Mouse (Mus musculus): ENCODE data around the gene Exoc2. TPM values are rescaled to one million over a fixed set of nuclear protein-coding genes. Genes with fewer than 3 reads are reported as not detected.

The Exoc2 gene
- polyA plus RNA-seq, 1 experiment from 2014 or later = 13.5 TPM

GRCm38 (mm10) chr13:30892315-30892714 is 81.6 kb downstream of the Exoc2 start:
- no peak overlapping the region for H3K9ac ChIP-seq
- no peak overlapping the region for H3K27ac ChIP-seq
- no peaks in the 10 kb centered on the region for H3K27me3 ChIP-seq
- ATAC-seq (ENCODE audit: low read depth) = no peak
- no peak overlapping the region for H3K4me2 ChIP-seq
- H3K4me1 ChIP-seq (replicated peaks) = no peaks in the 10 kb centered on the region
- H3K9me3 ChIP-seq (replicated peaks) = no peaks in the 10 kb centered on the region
- no peak overlapping the region for H3K4me3 ChIP-seq (replicated peaks)
- peaks cover 2% of the 10 kb centered on the region; the same call in 1 of the 2 replicates for H3K36me3 ChIP-seq
- DNase-seq = no peak
- WGBS (ENCODE audit: insufficient replicate concordance) = 74% methylated on average over 4 of the region's 4 CpGs

DNA sequence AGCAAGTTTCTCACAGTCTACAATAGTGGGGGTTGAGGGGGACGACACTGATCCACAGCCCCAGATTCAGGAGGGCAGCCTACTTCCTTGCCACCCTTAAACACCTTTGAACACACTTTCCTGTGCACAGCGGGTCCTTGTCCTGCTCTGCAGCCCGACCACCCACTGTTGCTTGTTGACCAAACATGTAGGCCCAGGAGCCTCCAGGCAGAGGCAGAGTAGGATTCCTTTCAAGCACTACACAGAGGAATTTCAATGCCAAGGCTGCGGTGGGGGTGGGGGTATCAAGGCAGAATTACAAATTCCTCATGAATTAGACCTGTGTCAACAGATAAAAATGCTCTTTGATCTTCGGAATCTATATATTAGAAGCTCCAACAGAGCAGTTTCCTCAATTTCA is 82.7 kb downstream of the Exoc2 start:
- no peak overlapping the region for H3K9ac ChIP-seq
- H3K27me3 ChIP-seq = no peaks in the 10 kb centered on the region
- 68% methylated on average over 5 of the region's 5 CpGs for WGBS (ENCODE audit: insufficient replicate concordance)
- no peak overlapping the region for H3K4me3 ChIP-seq (replicated peaks)
- no peak overlapping the region for H3K27ac ChIP-seq
- DNase-seq = no peak
- no peaks in the 10 kb centered on the region for H3K4me1 ChIP-seq (replicated peaks)
- peaks cover 2% of the 10 kb centered on the region; the same call in 1 of the 2 replicates for H3K36me3 ChIP-seq
- no peaks in the 10 kb centered on the region for H3K9me3 ChIP-seq (replicated peaks)
- no peak overlapping the region for H3K4me2 ChIP-seq
- ATAC-seq (ENCODE audit: low read depth) = no peak

GRCm38 (mm10) chr13:30888480-30888879 is 85.4 kb downstream of the Exoc2 start:
- peaks cover 12% of the 10 kb centered on the region for H3K36me3 ChIP-seq
- H3K9me3 ChIP-seq (replicated peaks) = no peaks in the 10 kb centered on the region
- no peaks in the 10 kb centered on the region for H3K27me3 ChIP-seq
- 17% methylated on average over 3 of the region's 3 CpGs for WGBS (ENCODE audit: insufficient replicate concordance)
- no peak overlapping the region for H3K27ac ChIP-seq
- no peak overlapping the region for H3K4me2 ChIP-seq
- H3K4me1 ChIP-seq (replicated peaks) = no peaks in the 10 kb centered on the region
- no peak overlapping the region for H3K9ac ChIP-seq
- H3K4me3 ChIP-seq (replicated peaks) = no peak overlapping the region
- ATAC-seq (ENCODE audit: low read depth) (no peak), DNase-seq (peak; percentile 46)

DNA sequence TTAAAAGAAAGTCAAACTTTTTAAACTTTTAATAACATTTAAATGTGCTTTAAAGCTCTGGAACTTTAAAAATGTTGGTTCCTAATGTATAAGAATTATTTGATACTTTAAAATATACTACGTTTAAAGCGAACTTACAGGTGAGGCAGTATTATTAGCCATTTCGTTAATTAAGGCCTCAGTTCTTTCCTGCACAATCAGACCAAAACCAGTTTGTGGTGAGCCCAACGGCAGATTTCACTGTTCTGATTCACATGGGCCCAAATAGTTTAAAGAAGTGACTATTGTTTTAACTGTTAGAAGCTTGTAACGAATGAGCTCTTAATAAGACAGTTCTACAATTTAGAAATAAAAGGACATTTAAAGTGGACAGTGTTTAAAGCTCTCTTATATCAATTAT is 93.6 kb downstream of the Exoc2 start:
- Histone ChIP-seq H3K9me3 (replicated peaks) (no peaks in the 10 kb centered on the region), H3K4me2 (no peak overlapping the region)
- no peak for ATAC-seq (ENCODE audit: low read depth)

GRCm38 (mm10) chr13:30879871-30880270 is 94.0 kb downstream of the Exoc2 start:
- no peak overlapping the region for H3K9ac ChIP-seq
- no peak overlapping the region for H3K4me3 ChIP-seq (replicated peaks)
- H3K4me1 ChIP-seq (replicated peaks) = no peaks in the 10 kb centered on the region
- no peak for DNase-seq
- H3K4me2 ChIP-seq = no peak overlapping the region
- 80% methylated on average over 1 of the region's 1 CpGs for WGBS (ENCODE audit: insufficient replicate concordance)
- H3K9me3 ChIP-seq (replicated peaks) = no peaks in the 10 kb centered on the region
- H3K36me3 ChIP-seq = peaks cover 25% of the 10 kb centered on the region
- H3K27ac ChIP-seq = no peak overlapping the region
- H3K27me3 ChIP-seq = no peaks in the 10 kb centered on the region
- no peak for ATAC-seq (ENCODE audit: low read depth)

More for the DNA sequence above, 93.6 kb downstream of the Exoc2 start:
- DNase-seq = no peak
- H3K27ac ChIP-seq = no peak overlapping the region
- H3K27me3 ChIP-seq = no peaks in the 10 kb centered on the region
- peaks cover 29% of the 10 kb centered on the region for H3K36me3 ChIP-seq
- WGBS (ENCODE audit: insufficient replicate concordance) = 80% methylated on average over 5 of the region's 5 CpGs
- H3K4me1 ChIP-seq (replicated peaks) = no peaks in the 10 kb centered on the region
- no peak overlapping the region for H3K4me3 ChIP-seq (replicated peaks)
- no peak overlapping the region for H3K9ac ChIP-seq

DNA sequence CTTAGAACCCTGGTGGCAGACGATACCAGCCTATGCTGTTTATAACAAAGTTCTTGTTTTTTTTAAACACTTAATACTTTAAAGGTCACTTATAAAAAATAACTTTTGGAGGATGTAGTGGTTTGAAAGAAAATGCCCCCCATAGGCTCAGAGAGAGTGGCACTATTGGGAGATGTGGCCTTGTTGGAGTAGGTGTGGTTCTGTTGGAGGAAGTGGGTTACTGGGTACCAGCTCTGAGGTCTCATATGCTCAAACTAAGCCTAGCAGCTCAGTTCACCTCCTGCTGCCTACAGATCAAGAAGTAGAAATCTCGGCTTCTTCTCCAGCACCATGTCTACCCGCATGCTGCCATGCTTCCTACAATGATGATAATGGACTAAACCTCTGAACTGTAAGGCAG is 98.1 kb downstream of the Exoc2 start:
- H3K4me2 ChIP-seq = no peak overlapping the region
- no peaks in the 10 kb centered on the region for H3K4me1 ChIP-seq (replicated peaks)
- DNase-seq = no peak
- no peak overlapping the region for H3K4me3 ChIP-seq (replicated peaks)
- no peak overlapping the region for H3K27ac ChIP-seq
- WGBS (ENCODE audit: insufficient replicate concordance) = 79% methylated on average over 3 of the region's 3 CpGs
- ATAC-seq (ENCODE audit: low read depth) = no peak
- no peaks in the 10 kb centered on the region for H3K27me3 ChIP-seq
- H3K9me3 ChIP-seq (replicated peaks) = no peaks in the 10 kb centered on the region
- no peak overlapping the region for H3K9ac ChIP-seq
- peaks cover 36% of the 10 kb centered on the region for H3K36me3 ChIP-seq

DNA sequence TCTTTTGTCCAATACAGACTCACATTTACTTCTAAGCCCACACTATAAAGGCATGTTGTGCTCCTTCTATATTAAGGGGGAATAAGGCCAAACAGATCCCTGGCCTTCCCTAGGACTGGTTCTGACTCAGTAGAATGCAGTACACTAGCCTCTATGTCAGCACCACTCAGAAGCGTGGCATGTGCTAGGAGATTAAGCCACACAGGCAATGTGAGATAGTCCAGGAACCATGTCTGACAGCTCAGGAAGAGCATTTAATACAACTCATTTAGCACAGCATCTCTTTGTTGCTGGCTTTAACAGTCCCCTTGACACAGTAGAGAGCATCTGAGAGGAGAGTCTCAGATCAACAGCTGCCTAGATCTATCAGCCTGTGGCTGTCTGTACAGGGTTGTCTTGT is 100.4 kb downstream of the Exoc2 start:
- Histone ChIP-seq H3K27me3 (no peaks in the 10 kb centered on the region), H3K4me3 (replicated peaks) (no peak overlapping the region), H3K27ac (no peak overlapping the region), H3K9ac (no peak overlapping the region), H3K9me3 (replicated peaks) (no peaks in the 10 kb centered on the region), H3K36me3 (peaks cover 39% of the 10 kb centered on the region), H3K4me2 (no peak overlapping the region), H3K4me1 (replicated peaks) (no peaks in the 10 kb centered on the region)
- ATAC-seq (ENCODE audit: low read depth) = no peak
- DNase-seq = no peak
- 60% methylated on average over 1 of the region's 1 CpGs for whole genome bisulfite sequencing (ENCODE audit: insufficient replicate concordance)

DNA sequence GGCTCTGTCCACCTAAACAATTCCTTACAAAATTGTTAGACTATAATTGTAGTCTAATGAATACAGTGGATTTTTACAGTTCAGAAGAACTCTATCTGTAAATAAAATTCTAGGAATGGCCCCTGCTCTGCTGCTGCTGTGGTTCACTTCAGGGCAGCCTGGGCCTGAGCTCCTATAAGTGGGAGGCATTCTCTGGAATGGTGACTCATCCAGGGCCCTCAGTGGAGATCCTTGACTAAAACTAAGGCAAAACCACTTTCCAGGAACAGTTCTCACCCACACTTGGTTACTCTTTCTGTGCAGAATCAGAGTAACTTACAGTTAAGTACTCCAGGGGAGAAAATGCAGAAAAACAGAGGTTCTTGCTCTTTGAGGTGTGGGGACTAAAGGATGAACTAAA is 108.4 kb downstream of the Exoc2 start:
- Histone ChIP-seq H3K27ac (no peak overlapping the region), H3K4me3 (replicated peaks) (no peak overlapping the region), H3K36me3 (peaks cover 28% of the 10 kb centered on the region), H3K4me2 (no peak overlapping the region), H3K4me1 (replicated peaks) (no peaks in the 10 kb centered on the region), H3K9me3 (replicated peaks) (no peaks in the 10 kb centered on the region), H3K27me3 (no peaks in the 10 kb centered on the region), H3K9ac (no peak overlapping the region)
- DNase-seq = no peak
- no peak for ATAC-seq (ENCODE audit: low read depth)

DNA sequence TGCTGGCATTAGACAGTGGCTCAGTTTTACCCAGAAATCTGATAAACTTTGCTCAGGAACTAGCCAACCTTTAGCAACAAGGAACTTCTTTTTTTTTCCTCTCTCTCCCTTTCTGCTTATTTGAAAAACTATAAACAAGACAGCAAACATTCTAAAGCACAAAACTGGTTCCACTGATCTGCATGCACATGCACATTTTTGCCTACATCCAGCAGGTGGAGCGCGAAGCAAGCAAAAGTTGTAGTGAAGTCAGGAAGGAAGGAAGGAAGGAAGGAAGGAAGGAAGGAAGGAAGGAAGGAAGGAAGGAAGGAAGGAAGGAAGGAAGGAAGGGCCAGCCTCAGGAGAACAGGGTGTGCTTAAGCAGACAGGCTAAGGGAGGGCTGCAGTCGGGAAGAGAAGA is 109.9 kb downstream of the Exoc2 start:
- Histone ChIP-seq H3K27me3 (no peaks in the 10 kb centered on the region), H3K9ac (no peak overlapping the region), H3K4me3 (replicated peaks) (no peak overlapping the region), H3K9me3 (replicated peaks) (no peaks in the 10 kb centered on the region), H3K27ac (no peak overlapping the region), H3K36me3 (peaks cover 28% of the 10 kb centered on the region), H3K4me1 (replicated peaks) (no peaks in the 10 kb centered on the region), H3K4me2 (no peak overlapping the region)
- no peak for ATAC-seq (ENCODE audit: low read depth)
- DNase-seq = no peak
- WGBS (ENCODE audit: insufficient replicate concordance) = 75% methylated on average over 3 of the region's 3 CpGs

GRCm38 (mm10) chr13:30858421-30858820 is 115.5 kb downstream of the Exoc2 start:
- no peak overlapping the region for H3K4me3 ChIP-seq (replicated peaks)
- WGBS (ENCODE audit: insufficient replicate concordance) = 82% methylated on average over 3 of the region's 3 CpGs
- peaks cover 18% of the 10 kb centered on the region for H3K36me3 ChIP-seq
- no peaks in the 10 kb centered on the region for H3K9me3 ChIP-seq (replicated peaks)
- H3K27me3 ChIP-seq = no peaks in the 10 kb centered on the region
- no peak overlapping the region for H3K27ac ChIP-seq
- DNase-seq = no peak
- no peaks in the 10 kb centered on the region for H3K4me1 ChIP-seq (replicated peaks)
- H3K4me2 ChIP-seq = no peak overlapping the region
- ATAC-seq (ENCODE audit: low read depth) = no peak
- no peak overlapping the region for H3K9ac ChIP-seq

DNA sequence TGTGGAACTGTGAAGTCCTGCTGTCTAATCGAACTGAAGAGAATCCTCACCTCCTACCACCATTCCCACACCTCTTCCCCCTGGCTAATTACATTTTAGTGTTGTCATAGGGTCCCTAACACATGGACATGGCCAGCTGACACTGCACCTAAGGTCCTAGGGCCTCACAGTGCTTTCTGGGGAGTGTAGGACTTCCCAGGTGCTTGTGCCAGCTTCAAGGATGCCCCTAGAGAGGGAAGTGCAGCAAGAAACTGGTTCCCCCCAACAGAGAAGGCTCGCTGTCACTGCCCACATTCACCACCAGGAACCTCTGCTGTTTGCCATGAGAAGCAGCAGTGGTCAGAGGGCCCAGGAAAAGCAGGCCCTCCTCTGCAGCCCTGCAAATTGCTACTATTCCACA is 123.2 kb downstream of the Exoc2 start:
- no peaks in the 10 kb centered on the region for H3K4me1 ChIP-seq (replicated peaks)
- H3K4me3 ChIP-seq (replicated peaks) = no peak overlapping the region
- no peak overlapping the region for H3K9ac ChIP-seq
- ATAC-seq (ENCODE audit: low read depth) = no peak
- H3K4me2 ChIP-seq = no peak overlapping the region
- peaks cover 3% of the 10 kb centered on the region for H3K36me3 ChIP-seq
- DNase-seq = no peak
- no peak overlapping the region for H3K27ac ChIP-seq
- WGBS (ENCODE audit: insufficient replicate concordance) = 56% methylated on average over 2 of the region's 2 CpGs
- H3K9me3 ChIP-seq (replicated peaks) = no peaks in the 10 kb centered on the region
- no peaks in the 10 kb centered on the region for H3K27me3 ChIP-seq

DNA sequence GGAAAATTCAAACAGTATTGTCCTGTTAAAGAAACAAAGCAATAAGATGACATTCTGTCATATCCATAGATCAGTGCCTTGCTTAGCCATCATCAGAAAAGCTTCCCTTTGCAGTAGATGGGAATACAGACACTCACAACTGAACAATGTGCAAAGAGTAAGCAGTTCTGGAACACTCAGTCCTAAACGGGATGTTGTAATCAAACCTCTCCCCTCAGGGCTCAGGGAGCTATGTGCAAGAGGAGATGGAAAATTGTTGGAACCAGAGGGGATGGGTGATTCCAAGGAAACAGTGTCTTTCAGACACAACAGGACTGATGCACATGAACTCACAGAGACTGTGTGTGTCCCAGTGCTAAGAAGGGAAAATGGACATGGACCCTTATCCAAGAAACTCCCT is 125.9 kb downstream of the Exoc2 start:
- no peak for ATAC-seq (ENCODE audit: low read depth)
- no peak for DNase-seq
- Histone ChIP-seq H3K4me1 (replicated peaks) (no peaks in the 10 kb centered on the region), H3K4me2 (no peak overlapping the region), H3K9ac (no peak overlapping the region), H3K9me3 (replicated peaks) (no peaks in the 10 kb centered on the region), H3K4me3 (replicated peaks) (no peak overlapping the region), H3K36me3 (peaks cover 3% of the 10 kb centered on the region), H3K27ac (no peak overlapping the region), H3K27me3 (no peaks in the 10 kb centered on the region)
- 79% methylated on average over 1 of the region's 1 CpGs for WGBS (ENCODE audit: insufficient replicate concordance)

All from liver, embryonic 13.5 days (tissue).